Mouse (Mus musculus): ENCODE data around the gene Kdm1b.

DNA sequence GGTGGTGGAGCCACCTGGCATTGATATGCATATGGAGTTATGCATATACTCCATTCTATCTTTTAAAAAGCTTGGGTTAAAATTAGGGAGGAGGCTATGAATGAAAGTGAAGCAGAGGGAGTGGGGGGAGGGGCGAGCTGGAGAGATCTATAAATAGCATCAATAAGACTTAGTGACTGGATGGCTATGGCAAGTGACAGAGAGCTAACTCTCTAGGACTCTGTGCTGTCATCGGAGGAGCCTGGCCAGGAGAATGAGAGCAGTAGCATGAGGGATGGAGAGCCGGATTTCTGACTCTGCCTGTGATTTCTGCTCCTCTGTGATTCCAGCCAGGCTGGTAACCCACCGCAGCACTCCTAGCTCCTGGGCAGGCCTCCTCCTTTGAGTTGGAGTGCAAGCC, 85.8 kb downstream of the Kdm1b start:
- TF ChIP-seq CTCF (conservative IDR thresholded peaks at IDR 0.05; ENCODE audit: low read length) (no peak), NANOG (IDR thresholded peaks at IDR 0.05; ENCODE audit: borderline replicate concordance, low read length) (no peak), POU5F1 (IDR thresholded peaks at IDR 0.05; ENCODE audit: borderline replicate concordance, low read length) (no peak)

All from E14TG2a.4 (cell line).